Mouse (Mus musculus) hindbrain, postnatal 0 days (tissue): ENCODE results near the gene Tespa1. TPM values are rescaled to one million over a fixed set of nuclear protein-coding genes. Genes with fewer than 3 reads are reported as not detected.

ENCODE experiments used
- ATAC-seq: fragments of 200-750 bp; cut with Nextera tagmentation; 2 replicates; pipeline ENCODE4 v1.8.0; 2017; ENCODE audit warnings: mild to moderate bottlenecking, moderate TSS enrichment, moderate library complexity
- DNase-seq: peaks from one replicate; pipeline ENCODE4 v3.0.0-alpha.2; 2015; ENCODE audit warnings: low spot score
- H3K27ac ChIP-seq: fragments of 300-500 bp; sonication (generic); 2 replicates; pipeline ENCODE4 v1.5.1; 2014; ENCODE audit warnings: mild to moderate bottlenecking
- H3K27me3 ChIP-seq: fragments of 300-500 bp; sonication (generic); 2 replicates; pipeline ENCODE4 v1.6.1; 2014; ENCODE audit warnings: low read length, mixed read lengths; ENCODE audit not compliant: insufficient read depth
- H3K36me3 ChIP-seq: fragments of 300-500 bp; sonication (generic); 2 replicates; pipeline ENCODE4 v1.6.1; 2014; ENCODE audit warnings: low read length, mixed read lengths; ENCODE audit not compliant: insufficient read depth
- H3K4me1 ChIP-seq: fragments of 300-500 bp; sonication (generic); 2 replicates; pipeline ENCODE4 v1.6.1; 2014; ENCODE audit warnings: antibody characterized with exemption, low read length, mixed read lengths; ENCODE audit not compliant: insufficient read depth
- H3K4me2 ChIP-seq: fragments of 300-500 bp; sonication (generic); 2 replicates; pipeline ENCODE4 v1.6.1; 2014; ENCODE audit warnings: low read depth, mild to moderate bottlenecking, low read length, moderate library complexity, mixed read lengths
- H3K4me3 ChIP-seq: fragments of 300-500 bp; sonication (generic); 2 replicates; pipeline ENCODE4 v1.5.1; 2014; ENCODE audit warnings: low read length
- H3K9ac ChIP-seq: fragments of 300-500 bp; sonication (generic); replicated peaks from 2 replicates; pipeline ENCODE4 v1.6.1; 2014; ENCODE audit warnings: mild to moderate bottlenecking, low read length, moderate library complexity, mixed read lengths
- H3K9me3 ChIP-seq: fragments of 300-500 bp; sonication (generic); 2 replicates; pipeline ENCODE4 v1.6.1; 2016; ENCODE audit warnings: low read length, mixed read lengths
- CTCF ChIP-seq: IDR thresholded peaks from 2 replicates; pipeline ENCODE4 v1.5.1; 2016; ENCODE audit warnings: antibody characterized with exemption, control low read depth, low read depth
- WGBS: fragments of 180-500 bp; shearing (Covaris S2); extraction: QIAGEN DNeasy Blood & Tissue Kit; methylation state at CpG from one replicate; pipeline ENCODE4 v1.1.7; 2014; 5-methylcytosine and 5-hydroxymethylcytosine counted together
- polyA plus RNA-seq: library from polyadenylated mRNA; unstranded; fragments of >200 nt; fragmentation: Nextera tagmentation; extraction: Ambion mirVana; gene quantifications from 2 replicates; pipeline ENCODE4 v1.2.1, GENCODE M21; 2015
- total RNA-seq: library from RNA; depleted of rRNA; stranded (reverse); fragments of >200 nt; gene quantifications from 2 replicates; pipeline ENCODE4 v1.2.3, GENCODE M21; 2014

Gene Tespa1
- total and polyA plus RNA-seq, 2 experiments from 2014 or later = not detected

GRCm38 (mm10) chr10:130315846-130316245, 6.8 kb upstream of the Tespa1 start:
- no peak for TF ChIP-seq CTCF
- no peak overlapping the region for H3K9ac ChIP-seq

GRCm38 (mm10) chr10:130318720-130319119, 4.0 kb upstream of the Tespa1 start:
- no peak overlapping the region for H3K27ac ChIP-seq
- no peak overlapping the region for H3K4me2 ChIP-seq
- TF ChIP-seq CTCF = no peak
- H3K27me3 ChIP-seq = no peaks in the 10 kb centered on the region
- no peak overlapping the region for H3K4me3 ChIP-seq
- H3K36me3 ChIP-seq = no peaks in the 10 kb centered on the region
- 84% methylated on average over 4 of the region's 4 CpGs for WGBS
- no peak for DNase-seq
- ATAC-seq = no peak
- no peak overlapping the region for H3K9ac ChIP-seq
- no peaks in the 10 kb centered on the region for H3K9me3 ChIP-seq
- H3K4me1 ChIP-seq = no peaks in the 10 kb centered on the region

More at GRCm38 (mm10) chr10:130315846-130316245, 6.8 kb upstream of the Tespa1 start:
- H3K36me3 ChIP-seq = no peaks in the 10 kb centered on the region
- H3K27me3 ChIP-seq = no peaks in the 10 kb centered on the region
- no peak overlapping the region for H3K4me2 ChIP-seq
- no peak overlapping the region for H3K27ac ChIP-seq
- ATAC-seq (no peak), DNase-seq (no peak)
- H3K4me3 ChIP-seq = no peak overlapping the region
- no peaks in the 10 kb centered on the region for H3K4me1 ChIP-seq
- H3K9me3 ChIP-seq = no peaks in the 10 kb centered on the region

- Histone ChIP-seq H3K27ac (no peak overlapping the region), H3K4me1 (no peaks in the 10 kb centered on the region), H3K9ac (no peak overlapping the region), H3K4me3 (no peak overlapping the region), H3K27me3 (no peaks in the 10 kb centered on the region), H3K9me3 (no peaks in the 10 kb centered on the region), H3K36me3 (no peaks in the 10 kb centered on the region), H3K4me2 (no peak overlapping the region)
- no peak for TF ChIP-seq CTCF
- WGBS = 91% methylated on average over 2 of the region's 2 CpGs
- no peak for DNase-seq
- no peak for ATAC-seq
These were observed 2.0 kb upstream of the Tespa1 start for GRCm38 (mm10) chr10:130320715-130321114.

GRCm38 (mm10) chr10:130322062-130322461, 608 bp upstream of the Tespa1 start:
- no peaks in the 10 kb centered on the region for H3K36me3 ChIP-seq
- TF ChIP-seq CTCF = no peak
- H3K9me3 ChIP-seq = no peaks in the 10 kb centered on the region
- H3K27ac ChIP-seq = no peak overlapping the region
- no peak overlapping the region for H3K4me2 ChIP-seq
- no peaks in the 10 kb centered on the region for H3K4me1 ChIP-seq
- H3K9ac ChIP-seq = no peak overlapping the region
- H3K4me3 ChIP-seq = no peak overlapping the region
- no peaks in the 10 kb centered on the region for H3K27me3 ChIP-seq
- DNase-seq (no peak), ATAC-seq (no peak)

GRCm38 (mm10) chr10:130324243-130324642, 1.6 kb downstream of the Tespa1 start:
- no peak overlapping the region for H3K27ac ChIP-seq
- no peak overlapping the region for H3K4me2 ChIP-seq
- ATAC-seq = no peak
- no peaks in the 10 kb centered on the region for H3K27me3 ChIP-seq
- no peak for DNase-seq
- no peak for TF ChIP-seq CTCF
- no peak overlapping the region for H3K9ac ChIP-seq
- 92% methylated on average over 4 of the region's 4 CpGs for WGBS
- H3K9me3 ChIP-seq = no peaks in the 10 kb centered on the region
- no peaks in the 10 kb centered on the region for H3K36me3 ChIP-seq
- no peaks in the 10 kb centered on the region for H3K4me1 ChIP-seq
- H3K4me3 ChIP-seq = no peak overlapping the region

GRCm38 (mm10) chr10:130330711-130331110, 8.0 kb downstream of the Tespa1 start:
- WGBS = 94% methylated on average over 1 of the region's 1 CpGs
- DNase-seq (no peak), ATAC-seq (no peak)
- H3K9me3 ChIP-seq = no peaks in the 10 kb centered on the region
- no peak overlapping the region for H3K4me2 ChIP-seq
- no peaks in the 10 kb centered on the region for H3K36me3 ChIP-seq
- H3K27ac ChIP-seq = no peak overlapping the region
- no peak overlapping the region for H3K9ac ChIP-seq
- H3K4me1 ChIP-seq = no peaks in the 10 kb centered on the region
- TF ChIP-seq CTCF = no peak
- H3K4me3 ChIP-seq = no peak overlapping the region
- H3K27me3 ChIP-seq = no peaks in the 10 kb centered on the region

- H3K9me3 ChIP-seq = no peaks in the 10 kb centered on the region
- ATAC-seq (no peak), DNase-seq (no peak)
- 90% methylated on average over 1 of the region's 1 CpGs for WGBS
- H3K4me1 ChIP-seq = no peaks in the 10 kb centered on the region
- H3K4me3 ChIP-seq = no peak overlapping the region
- no peaks in the 10 kb centered on the region for H3K36me3 ChIP-seq
- H3K27ac ChIP-seq = no peak overlapping the region
- H3K4me2 ChIP-seq = no peak overlapping the region
- no peak overlapping the region for H3K9ac ChIP-seq
- H3K27me3 ChIP-seq = no peaks in the 10 kb centered on the region
- TF ChIP-seq CTCF = no peak
These were observed 13.7 kb downstream of the Tespa1 start for GRCm38 (mm10) chr10:130336385-130336784.
